Mouse (Mus musculus): Measurements from ENCODE around the gene Ddx11. TPM values are rescaled to one million over a fixed set of nuclear protein-coding genes. Genes with fewer than 3 reads are reported as not detected.
A peak's percentile ranks its signal among the peaks of the same experiment; 100 is the strongest.

Gene Ddx11
- polyA plus RNA-seq, 2 experiments, result 4.7 to 7.0 TPM

DNA sequence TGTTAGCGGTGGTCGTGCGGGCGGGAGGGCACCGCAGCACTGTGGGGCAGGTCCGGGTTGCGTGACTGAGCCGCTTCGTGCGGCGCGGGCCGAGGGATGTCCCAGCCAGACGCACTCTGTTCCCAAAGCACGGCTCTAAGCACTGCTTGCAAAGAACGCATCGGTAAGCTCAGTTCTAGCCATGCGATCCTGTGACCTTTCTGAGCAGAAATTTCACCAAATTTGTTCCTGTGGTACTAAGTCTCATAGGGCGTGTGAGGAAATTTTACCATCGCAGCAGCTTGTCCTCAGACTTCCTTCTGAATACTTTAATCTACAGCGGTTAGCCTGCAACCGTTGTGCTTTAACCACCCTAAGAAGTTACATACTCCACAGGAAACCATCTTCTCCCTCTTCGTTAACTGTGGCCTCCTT lies 45.9 kb upstream of the Ddx11 start:
- peak; percentile 36 for ATAC-seq (ENCODE audit: insufficient read depth)
- peak in 1 of 3 experiments; percentile 11 for DNase-seq (ENCODE audit: low read depth in 3 of 3, low spot score in 3 of 3)
- H3K4me1 ChIP-seq (replicated peaks; ENCODE audit: control insufficient read depth in 2 of 2, insufficient read depth in 2 of 2, low read length in 1 of 2), result peaks cover 5 to 8% of the 10 kb centered on the region in 2 experiments; a peak in 2 of 4 replicates
- TF ChIP-seq EP300 (IDR thresholded peaks at IDR 0.05; ENCODE audit: low read depth), result no peak
- TF ChIP-seq CTCF (IDR thresholded peaks at IDR 0.05; ENCODE audit: low read depth), result no peak
- H3K9me3 ChIP-seq (ENCODE audit: control insufficient read depth, low read length), result no peaks in the 10 kb centered on the region
- H3K4me3 ChIP-seq (ENCODE audit: insufficient read depth in 1 of 2, low read depth in 2 of 2, low read length in 2 of 2), result peak overlapping the region; percentile 72 to 92
- H3K9ac ChIP-seq (replicated peaks), result peak overlapping the region; percentile 64
- under 1% methylated on average over 23 of the region's 23 CpGs for WGBS (ENCODE audit: insufficient replicate concordance)
- peaks cover 5% of the 10 kb centered on the region for H3K36me3 ChIP-seq (replicated peaks; ENCODE audit: control insufficient read depth, insufficient read depth, low read depth)
- no peaks in the 10 kb centered on the region for H3K27me3 ChIP-seq (ENCODE audit: control insufficient read depth, insufficient read depth, low read length)
- H3K27ac ChIP-seq, result peak overlapping the region; percentile 2; the same call in 1 of the 2 replicates
- peak overlapping the region; percentile 79 for H3K4me2 ChIP-seq (ENCODE audit: low read depth)

DNA sequence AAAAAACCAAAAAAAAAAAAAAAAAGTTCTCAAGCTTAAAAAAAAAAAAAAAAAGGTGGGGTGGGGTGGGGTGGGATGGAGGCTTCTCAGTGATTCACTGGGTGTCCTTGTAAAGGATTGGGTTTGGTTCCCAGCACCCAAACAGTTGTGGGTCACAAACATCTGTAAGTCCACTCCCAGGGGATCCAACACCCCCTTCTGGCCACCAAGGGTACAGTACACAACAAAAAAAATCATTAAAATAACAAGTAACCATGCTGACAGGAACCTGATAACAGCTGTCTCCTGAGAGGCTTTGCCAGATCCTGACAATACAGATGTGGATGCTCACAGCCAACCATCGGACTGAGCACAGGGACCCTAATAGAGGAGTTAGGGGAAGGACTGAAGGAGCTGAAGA lies 38.8 kb upstream of the Ddx11 start:
- no peak for DNase-seq (ENCODE audit: low read depth in 3 of 3, low spot score in 3 of 3)
- Histone ChIP-seq H3K27me3 (ENCODE audit: control insufficient read depth, insufficient read depth, low read length) (no peaks in the 10 kb centered on the region), H3K36me3 (replicated peaks; ENCODE audit: control insufficient read depth, insufficient read depth, low read depth) (peaks cover 34% of the 10 kb centered on the region), H3K27ac (no peak overlapping the region), H3K9ac (replicated peaks) (no peak overlapping the region), H3K9me3 (ENCODE audit: control insufficient read depth, low read length) (no peaks in the 10 kb centered on the region), H3K4me3 (ENCODE audit: insufficient read depth in 1 of 2, low read depth in 2 of 2, low read length in 2 of 2) (no peak overlapping the region), H3K4me1 (replicated peaks; ENCODE audit: control insufficient read depth in 2 of 2, insufficient read depth in 2 of 2, low read length in 1 of 2) (no peaks in the 10 kb centered on the region), H3K4me2 (ENCODE audit: low read depth) (no peak overlapping the region)
- TF ChIP-seq EP300 (IDR thresholded peaks at IDR 0.05; ENCODE audit: low read depth) (no peak), CTCF (IDR thresholded peaks at IDR 0.05; ENCODE audit: low read depth) (peak; percentile 28)
- WGBS (ENCODE audit: insufficient replicate concordance), result 63% methylated on average over 1 of the region's 1 CpGs
- no peak for ATAC-seq (ENCODE audit: insufficient read depth)

DNA sequence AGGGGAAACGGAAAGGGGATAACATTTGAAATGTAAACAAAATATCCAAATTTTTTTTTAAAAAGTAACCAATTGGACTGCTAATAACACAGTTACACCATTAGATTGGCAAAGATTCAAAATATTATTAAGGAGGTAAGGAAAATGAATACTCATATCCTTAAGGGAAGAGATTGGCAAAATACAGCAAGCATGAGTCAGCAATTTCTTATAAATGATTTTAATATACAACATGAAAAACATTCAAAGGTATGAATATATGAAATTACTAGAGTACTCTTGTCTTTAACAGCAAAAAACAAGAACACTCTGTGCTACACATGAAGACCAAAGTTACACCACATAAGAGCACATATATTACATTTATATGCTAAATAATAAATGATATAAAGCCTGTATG lies 38.3 kb upstream of the Ddx11 start:
- TF ChIP-seq EP300 (IDR thresholded peaks at IDR 0.05; ENCODE audit: low read depth), result no peak
- TF ChIP-seq CTCF (IDR thresholded peaks at IDR 0.05; ENCODE audit: low read depth), result no peak
- H3K36me3 ChIP-seq (replicated peaks; ENCODE audit: control insufficient read depth, insufficient read depth, low read depth), result peaks cover 34% of the 10 kb centered on the region
- 85% methylated on average over 1 of the region's 1 CpGs for WGBS (ENCODE audit: insufficient replicate concordance)

DNA sequence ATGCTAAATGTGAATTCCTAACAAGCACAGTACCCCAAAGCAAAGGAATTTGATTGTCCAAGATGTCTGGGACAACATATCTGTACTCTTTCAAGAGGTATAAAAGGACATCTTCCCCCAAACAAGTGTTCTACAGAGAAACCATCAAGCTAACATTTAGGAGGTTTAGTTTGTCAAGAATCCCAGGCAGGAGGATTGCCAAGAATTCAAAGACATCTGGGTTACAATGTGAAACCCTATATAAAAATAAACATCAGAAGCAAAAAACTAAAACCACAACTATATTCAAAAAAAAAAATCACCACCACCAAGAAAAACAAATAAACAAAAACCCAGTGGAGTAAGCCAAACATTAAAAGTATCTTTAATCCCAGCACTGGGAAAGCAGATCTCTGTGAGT lies 33.1 kb upstream of the Ddx11 start:
- TF ChIP-seq CTCF (IDR thresholded peaks at IDR 0.05; ENCODE audit: low read depth) (no peak), EP300 (IDR thresholded peaks at IDR 0.05; ENCODE audit: low read depth) (no peak)
- DNase-seq (ENCODE audit: low read depth in 3 of 3, low spot score in 3 of 3) (no peak), ATAC-seq (ENCODE audit: insufficient read depth) (no peak)
- H3K4me2 ChIP-seq (ENCODE audit: low read depth), result no peak overlapping the region
- no peaks in the 10 kb centered on the region for H3K27me3 ChIP-seq (ENCODE audit: control insufficient read depth, insufficient read depth, low read length)
- no peak overlapping the region for H3K27ac ChIP-seq
- no peaks in the 10 kb centered on the region for H3K4me1 ChIP-seq (replicated peaks; ENCODE audit: control insufficient read depth in 2 of 2, insufficient read depth in 2 of 2, low read length in 1 of 2)
- H3K9me3 ChIP-seq (ENCODE audit: control insufficient read depth, low read length), result no peaks in the 10 kb centered on the region
- H3K4me3 ChIP-seq (ENCODE audit: insufficient read depth in 1 of 2, low read depth in 2 of 2, low read length in 2 of 2), result no peak overlapping the region
- H3K36me3 ChIP-seq (replicated peaks; ENCODE audit: control insufficient read depth, insufficient read depth, low read depth), result peaks cover 26% of the 10 kb centered on the region
- H3K9ac ChIP-seq (replicated peaks), result no peak overlapping the region

More for the DNA sequence above, 38.3 kb upstream of the Ddx11 start:
- H3K9me3 ChIP-seq (ENCODE audit: control insufficient read depth, low read length), result no peaks in the 10 kb centered on the region
- no peak overlapping the region for H3K9ac ChIP-seq (replicated peaks)
- H3K4me3 ChIP-seq (ENCODE audit: insufficient read depth in 1 of 2, low read depth in 2 of 2, low read length in 2 of 2), result no peak overlapping the region
- no peak for ATAC-seq (ENCODE audit: insufficient read depth)
- no peak for DNase-seq (ENCODE audit: low read depth in 3 of 3, low spot score in 3 of 3)
- H3K4me2 ChIP-seq (ENCODE audit: low read depth), result no peak overlapping the region
- H3K4me1 ChIP-seq (replicated peaks; ENCODE audit: control insufficient read depth in 2 of 2, insufficient read depth in 2 of 2, low read length in 1 of 2), result no peaks in the 10 kb centered on the region
- no peak overlapping the region for H3K27ac ChIP-seq
- no peaks in the 10 kb centered on the region for H3K27me3 ChIP-seq (ENCODE audit: control insufficient read depth, insufficient read depth, low read length)

DNA sequence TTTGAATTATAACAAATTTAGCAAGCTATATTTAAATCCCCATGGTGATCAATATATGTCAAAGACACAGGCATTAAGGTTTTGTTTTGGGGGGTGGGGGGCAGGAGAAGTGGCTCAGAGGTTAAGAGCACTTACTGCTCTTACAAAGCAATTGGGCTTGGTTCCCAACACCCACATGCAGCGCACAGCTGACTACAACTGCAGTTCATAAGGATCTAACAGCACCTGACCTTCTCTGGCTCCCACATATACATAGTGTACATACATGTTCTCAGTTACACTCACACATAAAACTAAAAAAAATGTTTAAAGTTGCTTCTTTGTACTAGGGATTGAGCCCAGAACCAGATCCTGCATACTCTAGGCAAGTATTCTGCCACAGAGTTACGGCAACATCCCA lies 31.9 kb upstream of the Ddx11 start:
- TF ChIP-seq CTCF (IDR thresholded peaks at IDR 0.05; ENCODE audit: low read depth) (no peak), EP300 (IDR thresholded peaks at IDR 0.05; ENCODE audit: low read depth) (no peak)
- Histone ChIP-seq H3K4me2 (ENCODE audit: low read depth) (no peak overlapping the region), H3K9me3 (ENCODE audit: control insufficient read depth, low read length) (no peaks in the 10 kb centered on the region), H3K9ac (replicated peaks) (no peak overlapping the region), H3K36me3 (replicated peaks; ENCODE audit: control insufficient read depth, insufficient read depth, low read depth) (peaks cover 15% of the 10 kb centered on the region), H3K4me1 (replicated peaks; ENCODE audit: control insufficient read depth in 2 of 2, insufficient read depth in 2 of 2, low read length in 1 of 2) (no peaks in the 10 kb centered on the region), H3K4me3 (ENCODE audit: insufficient read depth in 1 of 2, low read depth in 2 of 2, low read length in 2 of 2) (no peak overlapping the region), H3K27ac (no peak overlapping the region), H3K27me3 (ENCODE audit: control insufficient read depth, insufficient read depth, low read length) (no peaks in the 10 kb centered on the region)
- ATAC-seq (ENCODE audit: insufficient read depth) (no peak), DNase-seq (ENCODE audit: low read depth in 3 of 3, low spot score in 3 of 3) (no peak)
- 87% methylated on average over 2 of the region's 2 CpGs for WGBS (ENCODE audit: insufficient replicate concordance)
